Mouse (Mus musculus) neural tube, embryonic 15.5 days (tissue): ENCODE measurements around the gene Gm49630. TPM values are rescaled to one million over a fixed set of nuclear protein-coding genes. Genes with fewer than 3 reads are reported as not detected.
"Not testable (repeated sequence)": the region's sequence is repeated elsewhere in the genome, so short reads cannot be mapped to it uniquely, and the experiment has no call there.

Experiments used
- ATAC-seq: fragments of 200-750 bp; cut with Nextera tagmentation; 2 replicates; pipeline ENCODE4 v1.8.0; 2017; ENCODE audit warnings: mild to moderate bottlenecking, moderate TSS enrichment, moderate library complexity; ENCODE audit not compliant: low FRiP score
- H3K27ac ChIP-seq: fragments of 300-500 bp; sonication (generic); replicated peaks from 2 replicates; pipeline ENCODE4 v1.5.1; 2015; ENCODE audit warnings: mild to moderate bottlenecking, inconsistent platforms
- H3K27me3 ChIP-seq: fragments of 300-500 bp; sonication (generic); replicated peaks from 2 replicates; pipeline ENCODE4 v1.6.1; 2015; ENCODE audit warnings: inconsistent platforms
- H3K36me3 ChIP-seq: fragments of 300-500 bp; sonication (generic); 2 replicates; pipeline ENCODE4 v1.6.1; 2015; ENCODE audit warnings: inconsistent platforms
- H3K4me1 ChIP-seq: fragments of 300-500 bp; sonication (generic); 2 replicates; pipeline ENCODE4 v1.6.1; 2015; ENCODE audit warnings: inconsistent platforms
- H3K4me2 ChIP-seq: fragments of 300-500 bp; sonication (generic); 2 replicates; pipeline ENCODE4 v1.6.1; 2015; ENCODE audit warnings: inconsistent platforms, mild to moderate bottlenecking, moderate library complexity
- H3K4me3 ChIP-seq: fragments of 300-500 bp; sonication (generic); replicated peaks from 2 replicates; pipeline ENCODE4 v1.5.1; 2015; ENCODE audit warnings: mild to moderate bottlenecking, inconsistent platforms
- H3K9ac ChIP-seq: fragments of 300-500 bp; sonication (generic); replicated peaks from 2 replicates; pipeline ENCODE4 v1.6.1; 2015; ENCODE audit warnings: mild to moderate bottlenecking, inconsistent platforms
- H3K9me3 ChIP-seq: fragments of 300-500 bp; sonication (generic); replicated peaks from 2 replicates; pipeline ENCODE4 v1.6.1; 2016; ENCODE audit warnings: inconsistent platforms
- WGBS: fragments of 180-500 bp; shearing (Covaris S2); methylation state at CpG from one replicate; pipeline ENCODE4 v1.1.7; 2015; ENCODE audit warnings: mixed read lengths; 5-methylcytosine and 5-hydroxymethylcytosine counted together
- polyA plus RNA-seq: library from polyadenylated mRNA; unstranded; fragments of >200 nt; fragmentation: Nextera tagmentation; extraction: Ambion mirVana; gene quantifications from 2 replicates; pipeline ENCODE4 v1.2.1, GENCODE M21; 2015

Gene Gm49630
- polyA plus RNA-seq, 1 experiment from 2014 or later, result not detected

GRCm38 (mm10) chr17:7360749-7361465 lies 10.9 kb downstream of the Gm49630 start:
- H3K4me3 ChIP-seq, H3K9ac ChIP-seq, H3K9me3 ChIP-seq, H3K27ac ChIP-seq, H3K36me3 ChIP-seq, H3K4me1 ChIP-seq, ATAC-seq, H3K27me3 ChIP-seq, H3K4me2 ChIP-seq: not testable (repeated sequence)
- WGBS, result 81% methylated on average over 9 of the region's 9 CpGs

GRCm38 (mm10) chr17:7359806-7360205 lies 12.0 kb downstream of the Gm49630 start:
- not testable (repeated sequence) for H3K36me3 ChIP-seq, H3K27ac ChIP-seq, H3K4me1 ChIP-seq, H3K9ac ChIP-seq, H3K9me3 ChIP-seq, H3K4me3 ChIP-seq, H3K27me3 ChIP-seq, ATAC-seq, H3K4me2 ChIP-seq
- 69% methylated on average over 4 of the region's 4 CpGs for WGBS

- not testable (repeated sequence) for H3K4me1 ChIP-seq, H3K4me2 ChIP-seq, H3K36me3 ChIP-seq, H3K9ac ChIP-seq, H3K27me3 ChIP-seq, ATAC-seq, H3K9me3 ChIP-seq, H3K4me3 ChIP-seq, H3K27ac ChIP-seq
- WGBS, result 81% methylated on average over 1 of the region's 1 CpGs
Observed at GRCm38 (mm10) chr17:7352596-7352995, 19.2 kb downstream of the Gm49630 start, which contains the start of gene Ttll2. Gene Ttll2, minus strand, starts transcription at chr17:7352696.

GRCm38 (mm10) chr17:7348765-7349164 lies 23.0 kb downstream of the Gm49630 start:
- WGBS, result 77% methylated on average over 2 of the region's 3 CpGs
- not testable (repeated sequence) for H3K4me2 ChIP-seq, H3K9ac ChIP-seq, H3K4me3 ChIP-seq, H3K9me3 ChIP-seq, H3K27me3 ChIP-seq, H3K27ac ChIP-seq, H3K4me1 ChIP-seq, ATAC-seq, H3K36me3 ChIP-seq

- not testable (repeated sequence) for ATAC-seq, H3K4me2 ChIP-seq, H3K9me3 ChIP-seq, H3K27ac ChIP-seq, H3K9ac ChIP-seq, H3K36me3 ChIP-seq, H3K4me1 ChIP-seq, H3K4me3 ChIP-seq, H3K27me3 ChIP-seq
- 65% methylated on average over 8 of the region's 9 CpGs for WGBS
Observed at GRCm38 (mm10) chr17:7337381-7337780, 34.4 kb downstream of the Gm49630 start.

GRCm38 (mm10) chr17:7332745-7333144 lies 39.0 kb downstream of the Gm49630 start:
- H3K36me3 ChIP-seq, H3K27ac ChIP-seq, H3K9ac ChIP-seq, ATAC-seq, H3K4me1 ChIP-seq, H3K27me3 ChIP-seq, H3K4me3 ChIP-seq, H3K4me2 ChIP-seq, H3K9me3 ChIP-seq: not testable (repeated sequence)
- 77% methylated on average over 2 of the region's 5 CpGs for WGBS

- H3K4me2 ChIP-seq, H3K4me3 ChIP-seq, H3K9ac ChIP-seq, ATAC-seq, H3K4me1 ChIP-seq, H3K9me3 ChIP-seq, H3K27me3 ChIP-seq, H3K27ac ChIP-seq, H3K36me3 ChIP-seq: not testable (repeated sequence)
- WGBS, result 90% methylated on average over 5 of the region's 8 CpGs
Observed at GRCm38 (mm10) chr17:7326415-7326814, 45.4 kb downstream of the Gm49630 start.

- not testable (repeated sequence) for H3K4me3 ChIP-seq, H3K4me2 ChIP-seq, H3K27ac ChIP-seq, ATAC-seq, H3K9ac ChIP-seq, H3K27me3 ChIP-seq, H3K36me3 ChIP-seq, H3K4me1 ChIP-seq, H3K9me3 ChIP-seq
- whole genome bisulfite sequencing, result 95% methylated on average over 5 of the region's 5 CpGs
Observed at GRCm38 (mm10) chr17:7324346-7324745, 47.4 kb downstream of the Gm49630 start, which contains the start of gene Tcp10a. Gene Tcp10a, plus strand, starts transcription at chr17:7324646.

- H3K4me1 ChIP-seq, H3K27me3 ChIP-seq, ATAC-seq, H3K9me3 ChIP-seq, H3K4me2 ChIP-seq, H3K4me3 ChIP-seq, H3K9ac ChIP-seq, H3K36me3 ChIP-seq, H3K27ac ChIP-seq: not testable (repeated sequence)
- WGBS, result 92% methylated on average over 6 of the region's 6 CpGs
Observed at GRCm38 (mm10) chr17:7319789-7320188, 52.0 kb downstream of the Gm49630 start.

- not testable (repeated sequence) for ATAC-seq, H3K9me3 ChIP-seq, H3K36me3 ChIP-seq, H3K27me3 ChIP-seq, H3K4me2 ChIP-seq, H3K4me1 ChIP-seq, H3K9ac ChIP-seq, H3K4me3 ChIP-seq, H3K27ac ChIP-seq
- WGBS, result 78% methylated on average over 7 of the region's 8 CpGs
Observed at GRCm38 (mm10) chr17:7315693-7316382, 55.9 kb downstream of the Gm49630 start.

- not testable (repeated sequence) for H3K36me3 ChIP-seq, H3K27me3 ChIP-seq, H3K4me2 ChIP-seq, H3K4me3 ChIP-seq, H3K9me3 ChIP-seq, H3K4me1 ChIP-seq, H3K9ac ChIP-seq, H3K27ac ChIP-seq
- ATAC-seq, result peak; percentile 93
- WGBS, result 61% methylated on average over 8 of the region's 8 CpGs
Observed at GRCm38 (mm10) chr17:7306278-7307196, 65.2 kb downstream of the Gm49630 start.
